Mouse (Mus musculus) forebrain, embryonic 16.5 days (tissue): ENCODE results near the gene Slc25a29. TPM values are rescaled to one million over a fixed set of nuclear protein-coding genes. Genes with fewer than 3 reads are reported as not detected.

Experiments
- microRNA counts: library from miRNA; unstranded; fragments of <30 nt; microRNA quantifications from one replicate; lab custom pipeline; 2016
- microRNA-seq: library from miRNA; unstranded; fragments of <30 nt; microRNA quantifications from one replicate; pipeline ENCODE4, GENCODE M21; 2017
- polyA plus RNA-seq: library from polyadenylated mRNA; unstranded; fragments of >200 nt; fragmentation: Nextera tagmentation; extraction: Ambion mirVana; gene quantifications from 2 replicates; pipeline ENCODE4 v1.2.1, GENCODE M21; 2015

Gene Slc25a29
- polyA plus RNA-seq, 1 experiment from 2014 or later, result 27.6 TPM

MicroRNAs within 50 kb of the gene (microRNA counts, 519-probe panel; counts per million panel counts)
- microRNA mmu-miR-345-3p (lab: Ali Mortazavi, UCI) (not detected), microRNA mmu-miR-345-5p (lab: Ali Mortazavi, UCI) (2,731 counts per million, percentile 69 among the panel's probes with 10 or more counts)

Small RNAs within 50 kb of the gene (microRNA-seq; reads per million reads assigned to microRNA genes)
- 117 reads per million, percentile 56 among the genes with 10 or more reads in this experiment for gene Mir345

Other genes with a start within 250 kb of the Slc25a29 start
- 1.6 and 2.6 TPM in 2 replicates for gene Degs2, start 133.6 kb downstream of the Slc25a29 start, polyA plus RNA-seq
- gene Yy1, start 42.9 kb downstream of the Slc25a29 start, polyA plus RNA-seq, result 14.0 and 15.3 TPM in 2 replicates
- 13.5 and 19.1 TPM in 2 replicates for gene Slc25a47, start 163 bp upstream of the Slc25a29 start, polyA plus RNA-seq
- gene Wdr25, start 57.7 kb upstream of the Slc25a29 start, polyA plus RNA-seq, result 8.6 and 9.1 TPM in 2 replicates
- gene Wars, start 58.3 kb upstream of the Slc25a29 start, polyA plus RNA-seq, result 113 and 114 TPM in 2 replicates
- gene Begain, start 232.3 kb upstream of the Slc25a29 start, polyA plus RNA-seq, result 16.1 and 22.6 TPM in 2 replicates